In the genomic region with DNA sequence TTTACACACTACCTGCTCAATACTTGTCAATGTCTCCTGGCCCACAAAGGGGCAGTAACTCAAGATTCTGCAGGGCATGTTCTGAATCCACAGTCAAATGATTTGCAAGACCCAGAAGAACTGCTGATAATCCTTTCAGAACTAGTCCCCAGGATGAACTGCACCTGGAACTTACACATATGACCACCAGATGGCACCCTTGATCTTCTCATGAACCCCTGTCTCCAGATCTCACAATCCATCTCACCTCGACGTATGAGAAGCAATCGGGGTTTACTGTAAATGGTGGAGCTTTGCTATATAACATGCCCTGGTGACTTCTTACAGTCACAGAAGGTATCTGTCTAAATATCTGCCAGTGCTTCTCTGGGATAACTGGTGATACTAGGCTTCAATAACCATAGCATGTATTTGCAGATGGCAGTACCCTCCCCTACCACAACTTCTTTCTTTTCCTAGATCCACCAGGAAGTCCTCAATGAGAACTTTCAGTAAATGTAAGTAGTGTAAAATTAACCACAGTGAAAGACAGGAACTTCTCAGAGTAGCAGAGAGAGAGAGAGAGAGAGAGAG, we compare ENCODE assay signal across 8 mouse cellular contexts. TPM values are rescaled to one million over a fixed set of nuclear protein-coding genes. Genes with fewer than 3 reads are reported as not detected.
A peak's percentile ranks its signal among the peaks of the same experiment; 100 is the strongest.
DNase-seq lines count a peak whose midpoint lies in the region; ATAC-seq lines count a peak whose summit lies in the region.

No protein-coding gene starts in this region.

- no peak for ATAC-seq in heart, embryonic 11.5 days (replicated peaks; ENCODE audit: insufficient number of reproducible peaks, low FRiP score, low TSS enrichment)
- ATAC-seq in hindbrain, embryonic 16.5 days = peak; percentile 92

- WGBS in heart, embryonic 11.5 days (ENCODE audit: insufficient replicate concordance) = 30% methylated on average over 3 of the region's 3 CpGs
- WGBS in hindbrain, embryonic 16.5 days = 12% methylated on average over 3 of the region's 3 CpGs

- H3K27me3 ChIP-seq in heart, embryonic 11.5 days (ENCODE audit: control insufficient read depth, insufficient read depth, low read length) = no peaks in the 10 kb centered on the region
- H3K27me3 ChIP-seq in hindbrain, embryonic 16.5 days (replicated peaks; ENCODE audit: control insufficient read depth, insufficient read depth, low read length) = no peaks in the 10 kb centered on the region

- peak; percentile 2 to 16 for DNase-seq in heart, adult 18-20 months
- peak; percentile 80 for DNase-seq in ZHBTc4 (ENCODE audit: low read depth, low spot score)
- DNase-seq in embryo, embryonic 10.5 days (ENCODE audit: low spot score) = peak; percentile 83
- DNase-seq in layer of hippocampus, adult 9-11 months = peak; percentile 14
- peak; percentile 46 for DNase-seq in lung, postnatal 36 days
- peak; percentile 32 to 54 for DNase-seq in right cerebral cortex, postnatal 10 days (ENCODE audit: low spot score in 2 of 2)

- no peaks in the 10 kb centered on the region for H3K36me3 ChIP-seq in heart, embryonic 11.5 days (ENCODE audit: control insufficient read depth, insufficient read depth, low read length)
- H3K36me3 ChIP-seq in hindbrain, embryonic 16.5 days (ENCODE audit: control insufficient read depth, insufficient read depth, low read length) = no peaks in the 10 kb centered on the region

- no peak overlapping the region for H3K27ac ChIP-seq in heart, embryonic 11.5 days (ENCODE audit: low read depth, low read length)
- H3K27ac ChIP-seq in hindbrain, embryonic 16.5 days (ENCODE audit: low read depth, low read length) = no peak overlapping the region

- no peak overlapping the region for H3K9ac ChIP-seq in heart, embryonic 11.5 days (ENCODE audit: low read depth, low read length)
- no peak overlapping the region for H3K9ac ChIP-seq in hindbrain, embryonic 16.5 days (ENCODE audit: low read depth, low read length)

- no peak overlapping the region for H3K4me2 ChIP-seq in heart, embryonic 11.5 days
- 0 out of 2 replicates have a peak overlapping the region, but pooled peaks have one; percentile 27 for H3K4me2 ChIP-seq in hindbrain, embryonic 16.5 days (ENCODE audit: low read length)

- no peaks in the 10 kb centered on the region for H3K9me3 ChIP-seq in heart, embryonic 11.5 days (replicated peaks; ENCODE audit: control insufficient read depth, low read length)
- no peaks in the 10 kb centered on the region for H3K9me3 ChIP-seq in hindbrain, embryonic 16.5 days (ENCODE audit: control insufficient read depth, low read length)

- H3K4me1 ChIP-seq in heart, embryonic 11.5 days (ENCODE audit: control insufficient read depth, insufficient read depth, low read length) = no peaks in the 10 kb centered on the region
- H3K4me1 ChIP-seq in hindbrain, embryonic 16.5 days (ENCODE audit: control insufficient read depth, insufficient read depth, low read depth, low read length) = no peaks in the 10 kb centered on the region

- H3K4me3 ChIP-seq in heart, embryonic 11.5 days (ENCODE audit: low read depth, low read length) = no peak overlapping the region
- no peak overlapping the region for H3K4me3 ChIP-seq in hindbrain, embryonic 16.5 days (ENCODE audit: low read length)

RNA-seq across cellular contexts. Expression of a gene that starts 54.5 kb away (rescaled TPM):
- total RNA-seq in heart, adult 18-20 months (2021) = not detected
- not detected in 2 replicates for polyA plus RNA-seq in heart, embryonic 11.5 days (2014; fragmentation: Nextera tagmentation; extraction: Ambion mirVana)
- not detected in 2 replicates for polyA plus RNA-seq in hindbrain, embryonic 16.5 days (2015; fragmentation: Nextera tagmentation; extraction: Ambion mirVana)

Comparison
In these comparisons a context has a peak if more than half of its experiments do, and no peak if none do; other contexts are left out.
1. DNase-seq: peak in every context shown above with its lines; median percentile 83 in embryo, embryonic 10.5 days; 80 in ZHBTc4; 46 in lung, postnatal 36 days; 43 in right cerebral cortex, postnatal 10 days; 14 in layer of hippocampus, adult 9-11 months; 9 in heart, adult 18-20 months.